ENCODE assay signal across 8 mouse cellular contexts in the genomic region with DNA sequence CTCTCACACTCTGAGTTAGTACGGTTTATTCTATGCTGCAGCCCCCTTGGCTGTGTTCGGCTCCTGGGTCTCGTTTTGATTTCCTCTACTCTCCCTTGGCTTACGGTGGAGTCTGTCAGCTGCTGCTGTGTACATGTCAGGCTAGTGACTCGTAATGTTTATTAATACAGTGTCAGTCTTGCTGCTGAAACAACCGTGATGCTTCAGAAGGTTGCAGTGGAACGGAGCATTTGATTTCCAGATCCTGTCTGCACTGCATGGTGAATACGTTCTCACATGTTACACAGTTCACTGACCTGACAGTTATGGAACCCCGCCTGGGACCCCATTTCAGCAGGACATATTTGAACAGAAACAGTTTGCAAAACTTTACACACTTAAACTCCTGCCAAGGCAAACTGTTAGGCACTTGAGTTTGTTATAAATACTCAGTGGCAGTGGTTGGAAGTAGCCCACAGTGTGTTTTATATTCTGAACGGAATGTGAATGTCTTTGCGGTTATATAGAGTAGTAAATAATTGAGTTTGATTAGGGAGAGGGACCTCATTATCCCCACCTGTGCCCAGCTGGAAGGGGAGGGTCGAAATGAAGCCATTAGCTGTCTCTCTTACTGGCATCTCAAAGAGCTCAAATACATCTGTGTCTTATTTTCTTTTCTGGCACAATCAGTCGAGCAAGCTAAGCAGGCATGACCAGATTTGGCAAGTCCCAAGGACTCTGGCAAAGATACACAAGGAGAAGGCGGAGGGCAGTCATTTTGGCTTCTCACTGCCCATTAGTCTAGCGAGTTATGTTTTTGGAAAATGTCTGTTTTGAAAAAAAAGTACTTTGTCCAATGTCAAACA.
DNase-seq lines count a peak whose midpoint lies in the region; ATAC-seq and TF ChIP-seq lines count a peak whose summit lies in the region.

No protein-coding gene starts in this region.

- H3K4me3 ChIP-seq in embryonic facial prominence, embryonic 15.5 days (replicated peaks): no peak overlapping the region
- no peak overlapping the region for H3K4me3 ChIP-seq in hindbrain, postnatal 0 days (ENCODE audit: low read length)
- H3K4me3 ChIP-seq in stomach, embryonic 14.5 days (ENCODE audit: low read depth, low read length): no peak overlapping the region

- 19% methylated on average over 15 of the region's 15 CpGs for WGBS in embryonic facial prominence, embryonic 15.5 days
- 24% methylated on average over 15 of the region's 15 CpGs for WGBS in hindbrain, postnatal 0 days
- WGBS in stomach, embryonic 14.5 days: 33% methylated on average over 15 of the region's 15 CpGs

- ATAC-seq in embryonic facial prominence, embryonic 15.5 days (ENCODE audit: insufficient number of reproducible peaks, low FRiP score, low TSS enrichment, low read depth): peak; percentile 84
- ATAC-seq in hindbrain, postnatal 0 days: peak; percentile 77
- ATAC-seq in stomach, embryonic 14.5 days (ENCODE audit: insufficient number of reproducible peaks, insufficient read depth, low FRiP score, low read depth): no peak

- intact Hi-C loops in left cerebral cortex, postnatal 10 days (cut with DNase I): no loop called here

- no peaks in the 10 kb centered on the region for H3K9me3 ChIP-seq in embryonic facial prominence, embryonic 15.5 days (replicated peaks)
- H3K9me3 ChIP-seq in hindbrain, postnatal 0 days (ENCODE audit: low read length): no peaks in the 10 kb centered on the region
- no peaks in the 10 kb centered on the region for H3K9me3 ChIP-seq in stomach, embryonic 14.5 days (ENCODE audit: control insufficient read depth, low read depth, low read length)

- H3K36me3 ChIP-seq in embryonic facial prominence, embryonic 15.5 days: no peaks in the 10 kb centered on the region
- H3K36me3 ChIP-seq in hindbrain, postnatal 0 days (ENCODE audit: insufficient read depth, low read length): no peaks in the 10 kb centered on the region
- no peaks in the 10 kb centered on the region for H3K36me3 ChIP-seq in stomach, embryonic 14.5 days (ENCODE audit: control insufficient read depth, insufficient read depth, low read length)

- H3K9ac ChIP-seq in embryonic facial prominence, embryonic 15.5 days: no peak overlapping the region
- H3K9ac ChIP-seq in hindbrain, postnatal 0 days (replicated peaks; ENCODE audit: low read length): no peak overlapping the region
- no peak overlapping the region for H3K9ac ChIP-seq in stomach, embryonic 14.5 days (replicated peaks; ENCODE audit: low read depth, low read length)

- H3K27ac ChIP-seq in embryonic facial prominence, embryonic 15.5 days (replicated peaks): peak overlapping the region; percentile 86
- H3K27ac ChIP-seq in hindbrain, postnatal 0 days: no peak overlapping the region
- H3K27ac ChIP-seq in stomach, embryonic 14.5 days (ENCODE audit: low read length): peak overlapping the region; percentile 68; the same call in 1 of the 2 replicates

- DNase-seq in embryo, embryonic 11 days: peak; percentile 11
- no peak for DNase-seq in embryo, embryonic 9.5 days (ENCODE audit: extremely low spot score)
- DNase-seq in 3T3-L1 (ENCODE audit: low read depth, low spot score): peak; percentile 63
- DNase-seq in hindbrain, postnatal 0 days (ENCODE audit: low spot score): peak; percentile 73
- no peak for DNase-seq in left cerebral cortex, postnatal 10 days (ENCODE audit: extremely low spot score in 1 of 2, low spot score in 2 of 2)
- no peak for DNase-seq in thymus, postnatal 36 days

- peak overlapping the region; percentile 30 for H3K4me2 ChIP-seq in embryonic facial prominence, embryonic 15.5 days (replicated peaks)
- H3K4me2 ChIP-seq in hindbrain, postnatal 0 days (ENCODE audit: low read depth, low read length): no peak overlapping the region
- no peak overlapping the region for H3K4me2 ChIP-seq in stomach, embryonic 14.5 days (replicated peaks; ENCODE audit: low read depth, low read length)

- no peak for TF ChIP-seq CTCF in hindbrain, postnatal 0 days (IDR thresholded peaks at IDR 0.05; ENCODE audit: low read depth)

- peaks cover 38% of the 10 kb centered on the region for H3K4me1 ChIP-seq in embryonic facial prominence, embryonic 15.5 days
- H3K4me1 ChIP-seq in hindbrain, postnatal 0 days (ENCODE audit: insufficient read depth, low read length): peaks cover 4% of the 10 kb centered on the region; the same call in 1 of the 2 replicates
- peaks cover 24% of the 10 kb centered on the region for H3K4me1 ChIP-seq in stomach, embryonic 14.5 days (ENCODE audit: control insufficient read depth, insufficient read depth, low read length)

- no peaks in the 10 kb centered on the region for H3K27me3 ChIP-seq in embryonic facial prominence, embryonic 15.5 days
- no peaks in the 10 kb centered on the region for H3K27me3 ChIP-seq in hindbrain, postnatal 0 days (ENCODE audit: insufficient read depth, low read length)
- no peaks in the 10 kb centered on the region for H3K27me3 ChIP-seq in stomach, embryonic 14.5 days (ENCODE audit: control insufficient read depth, insufficient read depth, low read length)

Comparison
In these comparisons a context has a peak if more than half of its experiments do, and no peak if none do; other contexts are left out.
1. DNase-seq: peak in embryo, embryonic 11 days (single experiment), 3T3-L1 (single experiment) and hindbrain, postnatal 0 days (single experiment); none in embryo, embryonic 9.5 days (single experiment), left cerebral cortex, postnatal 10 days (0 of 2) and thymus, postnatal 36 days (0 of 2).